Mouse (Mus musculus): ENCODE results near the gene Pex11b. TPM values are rescaled to one million over a fixed set of nuclear protein-coding genes. Genes with fewer than 3 reads are reported as not detected.
A peak's percentile ranks its signal among the peaks of the same experiment; 100 is the strongest.
"Not testable (repeated sequence)": the region's sequence is repeated elsewhere in the genome, so short reads cannot be mapped to it uniquely, and the experiment has no call there.

Gene Pex11b
- polyA plus RNA-seq, 1 experiment, result 31.3 TPM

- no peaks in the 10 kb centered on the region for H3K4me1 ChIP-seq (ENCODE audit: control insufficient read depth, insufficient read depth, low read length)
- TF ChIP-seq CTCF (IDR thresholded peaks at IDR 0.05; ENCODE audit: borderline replicate concordance, insufficient read depth, low read length) (no peak), POLR2A (IDR thresholded peaks at IDR 0.05; ENCODE audit: low read depth, low read length) (no peak)
- H3K27ac ChIP-seq (ENCODE audit: insufficient read depth, low read length), result no peak overlapping the region
- no peak overlapping the region for H3K4me3 ChIP-seq (ENCODE audit: insufficient read depth, low read length)
These were observed 49.6 kb downstream of the Pex11b start for GRCm38 (mm10) chr3:96684822-96685156.

DNA sequence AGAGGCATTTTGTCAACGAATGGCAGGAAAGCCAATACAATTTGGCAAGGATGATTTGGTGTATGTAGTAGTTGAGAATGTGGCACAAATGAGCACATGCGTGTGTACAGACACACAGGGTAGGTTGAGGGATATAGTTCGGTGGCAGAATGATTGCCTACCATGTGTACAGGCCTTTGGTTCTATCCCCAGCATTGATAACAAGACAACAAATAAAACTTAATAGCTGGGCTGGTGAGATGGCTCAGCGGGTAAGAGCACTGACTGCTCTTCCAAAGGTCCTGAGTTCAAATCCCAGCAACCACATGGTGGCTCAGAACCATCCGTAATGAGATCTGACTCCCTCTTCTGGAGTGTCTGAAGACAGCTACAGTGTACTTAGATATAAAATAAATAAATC, 50.9 kb downstream of the Pex11b start:
- not testable (repeated sequence) for H3K27ac ChIP-seq (ENCODE audit: insufficient read depth, low read length); H3K4me3 ChIP-seq (ENCODE audit: insufficient read depth, low read length); H3K4me1 ChIP-seq (ENCODE audit: control insufficient read depth, insufficient read depth, low read length)

DNA sequence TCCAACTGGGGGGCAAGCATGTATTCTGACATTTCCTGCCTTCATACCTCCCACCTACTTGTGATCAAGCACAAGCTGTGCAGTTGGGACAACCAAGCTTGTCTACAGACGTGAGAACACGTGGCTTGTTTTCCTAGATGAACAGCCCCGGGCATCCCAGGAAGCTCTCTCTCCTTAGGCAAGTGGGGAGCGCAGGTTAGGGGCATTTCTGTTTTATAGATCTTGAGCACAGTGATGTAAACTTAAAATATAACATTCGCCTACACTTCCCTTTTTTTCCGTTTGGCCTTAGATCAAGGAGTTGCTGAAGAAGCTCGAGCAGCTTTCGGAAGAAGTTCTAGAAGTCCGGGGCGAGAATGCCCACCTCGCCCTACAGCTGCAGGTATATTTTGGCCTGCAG, 53.7 kb downstream of the Pex11b start:
- Histone ChIP-seq H3K4me3 (ENCODE audit: insufficient read depth, low read length) (no peak overlapping the region), H3K27ac (ENCODE audit: insufficient read depth, low read length) (no peak overlapping the region), H3K4me1 (ENCODE audit: control insufficient read depth, insufficient read depth, low read length) (no peaks in the 10 kb centered on the region)
- no peak for TF ChIP-seq POLR2A (IDR thresholded peaks at IDR 0.05; ENCODE audit: low read depth, low read length)
- TF ChIP-seq CTCF (IDR thresholded peaks at IDR 0.05; ENCODE audit: borderline replicate concordance, insufficient read depth, low read length), result no peak

GRCm38 (mm10) chr3:96690298-96690697, 55.1 kb downstream of the Pex11b start:
- Histone ChIP-seq H3K4me3 (ENCODE audit: insufficient read depth, low read length) (no peak overlapping the region), H3K27ac (ENCODE audit: insufficient read depth, low read length) (no peak overlapping the region), H3K4me1 (ENCODE audit: control insufficient read depth, insufficient read depth, low read length) (no peaks in the 10 kb centered on the region)
- no peak for TF ChIP-seq POLR2A (IDR thresholded peaks at IDR 0.05; ENCODE audit: low read depth, low read length)
- TF ChIP-seq CTCF (IDR thresholded peaks at IDR 0.05; ENCODE audit: borderline replicate concordance, insufficient read depth, low read length), result no peak

DNA sequence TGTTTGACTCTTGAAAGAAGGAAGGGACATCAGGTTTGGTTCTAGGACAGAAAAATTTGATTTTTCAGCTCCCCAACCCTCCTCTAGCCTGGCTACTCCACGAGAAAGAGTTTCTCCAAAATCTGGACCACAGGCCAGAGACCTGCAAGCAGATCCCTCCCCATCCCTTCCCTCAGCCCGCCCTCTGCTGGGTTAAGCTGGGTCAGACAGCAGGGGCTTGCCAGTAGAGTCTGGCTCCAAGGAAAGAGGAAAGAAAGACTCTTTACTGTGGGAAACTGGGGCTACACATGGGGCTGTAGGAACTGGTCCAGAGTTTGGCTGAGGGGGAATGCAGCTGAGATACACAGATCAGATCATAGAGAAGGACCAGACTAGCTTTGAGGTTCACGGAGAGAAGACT, 57.3 kb downstream of the Pex11b start:
- Histone ChIP-seq H3K4me1 (ENCODE audit: control insufficient read depth, insufficient read depth, low read length) (no peaks in the 10 kb centered on the region), H3K4me3 (ENCODE audit: insufficient read depth, low read length) (no peak overlapping the region), H3K27ac (ENCODE audit: insufficient read depth, low read length) (no peak overlapping the region)
- TF ChIP-seq CTCF (IDR thresholded peaks at IDR 0.05; ENCODE audit: borderline replicate concordance, insufficient read depth, low read length) (peak; percentile 31; the same call in 1 of the 2 replicates), POLR2A (IDR thresholded peaks at IDR 0.05; ENCODE audit: low read depth, low read length) (no peak)

GRCm38 (mm10) chr3:96693579-96693978, 58.4 kb downstream of the Pex11b start:
- no peak for TF ChIP-seq POLR2A (IDR thresholded peaks at IDR 0.05; ENCODE audit: low read depth, low read length)
- no peak for TF ChIP-seq CTCF (IDR thresholded peaks at IDR 0.05; ENCODE audit: borderline replicate concordance, insufficient read depth, low read length)
- Histone ChIP-seq H3K4me1 (ENCODE audit: control insufficient read depth, insufficient read depth, low read length) (0 out of 2 replicates have a peak, but pooled peaks cover 3% of the 10 kb centered on the region), H3K4me3 (ENCODE audit: insufficient read depth, low read length) (no peak overlapping the region), H3K27ac (ENCODE audit: insufficient read depth, low read length) (no peak overlapping the region)

Other genes with a start within 250 kb of the Pex11b start
- gene BC107364, start 183.1 kb upstream of the Pex11b start, polyA plus RNA-seq (2011; ENCODE audit: insufficient read length, low read depth, missing spikeins), result not detected in 2 replicates
- gene Hfe2, start 110.2 kb upstream of the Pex11b start, polyA plus RNA-seq (2011; ENCODE audit: insufficient read length, low read depth, missing spikeins), result not detected in 2 replicates
- gene Txnip, start 77.4 kb upstream of the Pex11b start, polyA plus RNA-seq (2011; ENCODE audit: insufficient read length, low read depth, missing spikeins), result 37.6 and 98.8 TPM in 2 replicates
- not detected in 2 replicates for gene Gm16253, start 58.4 kb upstream of the Pex11b start, polyA plus RNA-seq (2011; ENCODE audit: insufficient read length, low read depth, missing spikeins)
- 23.2 and 30.6 TPM in 2 replicates for gene Polr3gl, start 41.2 kb upstream of the Pex11b start, polyA plus RNA-seq (2011; ENCODE audit: insufficient read length, low read depth, missing spikeins)
- gene Ankrd34a, start 38.7 kb upstream of the Pex11b start, polyA plus RNA-seq (2011; ENCODE audit: insufficient read length, low read depth, missing spikeins), result 5.1 and 7.4 TPM in 2 replicates
- gene Lix1l, start 34.2 kb upstream of the Pex11b start, polyA plus RNA-seq (2011; ENCODE audit: insufficient read length, low read depth, missing spikeins), result 109 and 123 TPM in 2 replicates
- gene Rbm8a, start 5.4 kb upstream of the Pex11b start, polyA plus RNA-seq (2011; ENCODE audit: insufficient read length, low read depth, missing spikeins), result 108 and 113 TPM in 2 replicates
- 0.28 and 0.30 TPM in 2 replicates for gene Gm42957, start 98 bp downstream of the Pex11b start, polyA plus RNA-seq (2011; ENCODE audit: insufficient read length, low read depth, missing spikeins)
- 1.7 and 2.0 TPM in 2 replicates for gene Itga10, start 10.2 kb downstream of the Pex11b start, polyA plus RNA-seq (2011; ENCODE audit: insufficient read length, low read depth, missing spikeins)
- 0.23 and 0.67 TPM in 2 replicates for gene Ankrd35, start 34.8 kb downstream of the Pex11b start, polyA plus RNA-seq (2011; ENCODE audit: insufficient read length, low read depth, missing spikeins)
- 40.9 and 46.0 TPM in 2 replicates for gene Pias3, start 61.0 kb downstream of the Pex11b start, polyA plus RNA-seq (2011; ENCODE audit: insufficient read length, low read depth, missing spikeins)
- gene Nudt17, start 73.2 kb downstream of the Pex11b start, polyA plus RNA-seq (2011; ENCODE audit: insufficient read length, low read depth, missing spikeins), result 4.4 and 5.2 TPM in 2 replicates
- gene Polr3c, start 92.3 kb downstream of the Pex11b start, polyA plus RNA-seq (2011; ENCODE audit: insufficient read length, low read depth, missing spikeins), result 28.3 and 35.1 TPM in 2 replicates
- 30.9 and 38.9 TPM in 2 replicates for gene Rnf115, start 92.3 kb downstream of the Pex11b start, polyA plus RNA-seq (2011; ENCODE audit: insufficient read length, low read depth, missing spikeins)
- not detected in 2 replicates for gene Pdzk1, start 193.9 kb downstream of the Pex11b start, polyA plus RNA-seq (2011; ENCODE audit: insufficient read length, low read depth, missing spikeins)
- gene Cd160, start 194.0 kb downstream of the Pex11b start, polyA plus RNA-seq (2011; ENCODE audit: insufficient read length, low read depth, missing spikeins), result not detected in 2 replicates

Measured in embryonic fibroblast, embryonic 13.5 days (primary cell).